Mouse (Mus musculus) kidney, postnatal 10 days (tissue): ENCODE data around the gene Tbx15.
"Not testable (repeated sequence)": the region's sequence is repeated elsewhere in the genome, so short reads cannot be mapped to it uniquely, and the experiment has no call there.

Experiments
- DNase-seq: peaks from one replicate; pipeline ENCODE4 v3.0.0; 2021; ENCODE audit warnings: mixed read lengths

The Tbx15 gene

DNA sequence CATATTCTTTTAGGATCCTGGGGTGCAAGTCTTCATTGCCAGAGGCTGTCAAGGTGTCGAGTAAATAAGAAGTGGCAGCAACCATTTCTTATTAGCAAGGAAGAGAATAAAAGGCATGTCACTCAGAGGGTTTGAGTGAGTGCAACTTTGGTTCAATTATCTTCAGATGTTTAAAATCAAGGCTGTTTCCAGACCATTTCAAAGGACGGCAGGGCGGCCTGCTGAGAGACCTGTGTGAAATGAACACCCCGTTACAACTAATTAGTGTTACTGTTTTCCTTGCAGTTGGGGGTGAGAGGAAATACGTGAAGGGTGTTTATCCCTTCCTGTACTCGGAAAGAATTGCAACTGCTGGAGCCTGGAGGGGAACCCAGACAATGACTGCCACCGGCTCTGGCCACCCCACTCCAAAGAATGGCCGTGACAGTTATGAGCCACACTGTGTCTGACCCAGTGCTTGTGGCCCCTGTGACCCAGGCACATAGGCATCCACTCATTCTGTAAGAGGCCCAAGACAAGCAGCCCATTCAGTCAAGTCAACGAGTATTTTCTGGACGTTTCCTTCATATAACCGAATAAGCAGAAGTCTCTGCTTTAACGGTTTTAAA is 37.9 kb downstream of the Tbx15 start:
- no peak for DNase-seq

DNA sequence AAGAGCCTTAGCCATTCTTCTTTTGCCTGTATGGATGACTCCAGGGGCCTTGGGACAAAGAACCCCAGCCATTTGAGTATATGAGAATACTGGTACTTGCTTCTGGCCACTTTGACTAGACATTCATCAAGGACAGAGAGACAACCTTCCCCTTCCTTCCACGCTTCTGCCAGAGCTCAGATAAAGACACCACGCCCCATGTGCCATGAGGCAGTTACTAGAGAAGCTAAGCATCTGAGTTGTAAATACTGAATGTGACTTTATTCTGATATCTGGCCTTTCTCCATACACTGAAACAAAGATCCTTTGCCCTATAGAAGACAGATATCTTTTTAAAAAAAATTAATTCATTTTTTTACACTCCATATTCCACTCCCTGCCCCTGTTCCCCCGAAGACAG is 39.5 kb downstream of the Tbx15 start:
- DNase-seq: no peak

DNA sequence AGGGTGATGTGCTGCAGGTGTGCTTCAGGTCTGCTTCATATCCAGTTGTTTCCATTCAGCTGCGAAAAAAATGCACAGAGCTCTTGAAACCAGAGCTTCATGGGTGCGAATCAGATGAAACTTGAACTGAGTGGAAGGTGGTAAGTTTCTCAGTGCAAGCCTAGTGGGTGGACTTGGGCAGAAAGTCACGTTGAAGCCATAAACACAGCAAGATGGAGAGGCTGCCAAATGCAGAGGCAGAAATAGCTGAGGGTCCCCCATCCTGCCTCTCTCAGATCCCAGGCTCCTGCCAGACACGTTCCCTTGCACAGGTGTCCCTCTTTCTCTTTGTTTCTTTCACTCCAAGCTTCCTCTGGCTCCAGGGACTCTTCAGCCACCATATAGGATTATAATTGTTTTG is 41.3 kb downstream of the Tbx15 start:
- DNase-seq: no peak

DNA sequence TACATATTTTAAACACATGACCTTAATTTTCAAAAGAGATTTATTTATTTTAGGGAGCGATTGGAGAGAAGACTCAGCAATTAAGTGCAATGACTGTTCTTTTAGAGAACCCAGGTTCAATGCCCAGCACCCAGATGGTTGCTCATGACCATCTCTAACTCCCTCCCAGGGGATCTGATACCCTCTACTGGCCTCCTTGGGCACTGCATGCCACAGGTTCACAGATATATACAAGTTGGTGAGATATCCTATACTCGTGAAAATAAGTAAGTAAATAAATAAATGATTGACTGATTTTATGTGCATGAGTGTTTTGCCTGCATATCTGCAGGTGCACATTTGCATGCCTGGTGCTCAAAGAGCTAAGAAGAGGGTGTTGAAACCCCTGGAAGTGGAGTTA is 48.1 kb downstream of the Tbx15 start:
- peak; percentile 9 for DNase-seq

DNA sequence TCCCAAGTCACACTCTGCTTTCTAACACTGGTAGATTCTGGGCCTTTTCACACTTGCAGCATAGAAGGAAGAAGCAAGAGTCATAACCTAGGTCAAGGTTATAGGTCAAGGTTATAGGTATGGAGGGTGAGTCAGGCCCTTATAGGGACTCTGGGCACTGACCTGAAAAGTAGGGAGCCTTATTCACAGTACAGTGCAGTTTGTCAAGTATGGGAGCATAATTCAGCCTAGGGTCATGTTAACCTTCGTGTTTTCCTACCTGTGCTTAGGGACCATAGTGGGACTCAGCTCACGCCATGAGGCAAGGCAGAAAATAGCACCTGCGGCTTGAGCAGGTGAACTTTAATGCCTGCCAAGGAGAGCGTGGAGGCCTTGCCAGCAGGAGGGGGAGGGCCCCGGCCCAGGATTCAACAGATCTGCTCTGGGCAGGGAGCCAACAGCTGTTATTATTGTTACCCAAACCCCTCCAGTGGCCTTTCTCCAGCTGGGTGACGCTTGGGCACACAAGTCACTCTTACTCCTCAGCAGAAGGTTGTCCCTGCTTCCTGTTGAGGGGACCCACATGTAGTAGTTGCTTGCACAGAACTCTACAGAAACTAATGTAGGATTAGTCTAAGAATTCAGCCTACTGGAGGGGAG is 50.0 kb downstream of the Tbx15 start:
- DNase-seq: peak; percentile 68

DNA sequence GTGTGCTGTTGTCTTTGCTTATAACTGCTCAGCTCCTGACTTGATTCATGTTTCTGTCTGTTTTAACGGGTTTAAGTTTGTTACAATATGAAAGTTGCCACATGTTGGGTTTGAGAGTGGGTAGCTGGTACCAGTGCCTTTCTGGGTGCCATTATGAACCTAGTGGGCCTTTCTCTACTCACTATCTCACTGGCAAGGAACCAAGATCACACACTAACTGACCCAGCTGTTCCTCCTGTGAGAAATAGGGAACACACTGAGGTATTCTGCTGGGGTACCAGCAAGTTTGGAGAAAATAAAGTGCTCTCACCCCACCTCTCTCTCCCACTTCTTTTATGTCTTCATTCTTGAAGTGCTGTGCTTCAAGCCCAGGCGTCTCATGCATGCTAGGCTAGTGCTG is 50.7 kb downstream of the Tbx15 start:
- DNase-seq: no peak

DNA sequence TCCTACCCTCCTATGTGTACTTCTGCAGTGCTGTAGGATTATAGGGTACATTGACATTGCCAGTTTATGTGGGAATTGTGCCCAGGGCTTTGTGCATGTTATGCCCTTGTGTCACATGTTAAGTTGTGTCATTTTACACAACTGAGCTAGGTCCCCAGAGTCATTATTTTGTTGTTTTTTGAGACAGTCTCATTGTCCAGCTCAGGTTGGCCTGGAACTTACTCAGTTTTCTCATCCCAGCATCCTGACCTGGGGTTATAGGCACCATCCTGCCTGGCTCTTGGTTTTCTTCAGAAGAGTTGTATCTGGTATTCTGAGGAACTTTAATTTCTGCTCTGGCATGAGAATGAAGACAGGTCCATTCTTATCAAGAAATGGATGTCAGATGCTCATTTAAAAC is 51.2 kb downstream of the Tbx15 start:
- DNase-seq: no peak

DNA sequence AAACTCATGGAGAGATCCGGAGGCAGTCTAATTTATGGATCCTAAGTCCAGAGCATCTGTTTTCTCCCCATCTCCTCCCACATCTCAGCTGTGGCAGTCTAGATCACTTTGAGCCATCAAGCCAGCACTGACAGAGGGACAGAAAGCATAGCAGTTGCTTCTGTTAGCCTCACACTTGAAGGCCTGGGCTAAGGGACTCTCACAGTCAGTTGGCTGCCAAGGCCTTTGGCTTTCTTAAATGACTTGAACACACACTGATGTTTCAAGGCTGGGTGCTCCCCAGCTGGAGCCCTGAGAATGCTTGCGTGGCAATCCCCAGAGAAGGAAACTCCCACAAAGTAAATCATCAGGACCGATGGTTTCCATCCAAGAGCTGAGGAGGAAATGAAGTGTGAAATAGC is 52.4 kb downstream of the Tbx15 start:
- DNase-seq: no peak

DNA sequence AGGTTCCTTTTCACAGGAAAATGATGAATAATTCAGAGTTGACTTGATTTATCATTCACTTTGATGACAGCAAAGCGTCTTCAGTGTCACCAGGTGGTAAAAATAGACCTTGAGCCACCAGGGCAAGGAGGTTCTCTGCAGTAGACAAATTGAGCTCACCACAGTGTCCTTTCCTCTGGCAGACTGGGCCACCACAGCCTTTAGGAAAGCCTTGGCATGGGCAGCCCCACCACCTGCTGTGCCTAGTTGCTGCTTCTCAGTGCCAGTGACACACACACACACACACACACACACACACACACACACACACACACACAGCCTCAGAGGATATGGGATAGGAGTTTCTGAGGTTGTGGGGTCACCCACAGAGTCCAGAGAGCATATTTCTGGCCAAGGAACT is 54.0 kb downstream of the Tbx15 start:
- not testable (repeated sequence) for DNase-seq

DNA sequence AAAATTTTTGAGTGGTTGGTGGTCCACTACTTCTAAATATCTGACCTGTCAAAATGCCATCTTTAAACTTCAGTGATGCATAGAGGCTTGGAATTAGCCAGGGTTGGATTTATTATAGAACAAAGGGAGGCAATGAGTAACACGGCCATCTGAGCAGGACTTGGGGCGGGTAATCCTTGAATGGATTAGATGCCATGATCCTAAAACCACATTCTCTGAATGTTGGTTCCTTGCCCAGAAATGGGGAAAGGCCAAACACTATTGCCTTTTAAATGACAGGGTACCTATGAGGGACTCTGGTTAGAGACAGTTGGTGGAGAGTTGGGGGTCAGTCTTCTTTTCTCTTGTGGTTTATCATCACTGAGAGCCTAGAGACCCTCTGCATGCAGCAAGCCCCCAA is 55.1 kb downstream of the Tbx15 start:
- no peak for DNase-seq

DNA sequence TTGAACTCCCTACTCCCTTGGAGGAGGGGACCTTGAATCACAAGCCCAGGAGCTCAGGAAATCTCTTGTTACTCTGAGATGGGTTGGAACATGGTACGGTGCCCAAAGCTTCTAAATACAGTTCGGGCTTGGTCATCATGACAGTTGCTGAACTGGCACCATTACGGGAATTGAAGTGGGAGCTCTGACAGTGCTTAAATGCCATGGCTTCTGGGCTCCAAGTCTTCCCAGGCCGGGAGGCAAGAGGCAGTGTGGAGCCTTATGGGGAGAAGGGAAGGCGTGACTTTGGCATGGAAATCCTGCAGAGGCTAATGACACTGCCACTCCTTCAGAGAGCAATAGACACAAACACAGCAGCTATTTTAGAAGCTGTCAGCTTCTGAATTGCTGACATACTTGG is 56.0 kb downstream of the Tbx15 start:
- DNase-seq: no peak

DNA sequence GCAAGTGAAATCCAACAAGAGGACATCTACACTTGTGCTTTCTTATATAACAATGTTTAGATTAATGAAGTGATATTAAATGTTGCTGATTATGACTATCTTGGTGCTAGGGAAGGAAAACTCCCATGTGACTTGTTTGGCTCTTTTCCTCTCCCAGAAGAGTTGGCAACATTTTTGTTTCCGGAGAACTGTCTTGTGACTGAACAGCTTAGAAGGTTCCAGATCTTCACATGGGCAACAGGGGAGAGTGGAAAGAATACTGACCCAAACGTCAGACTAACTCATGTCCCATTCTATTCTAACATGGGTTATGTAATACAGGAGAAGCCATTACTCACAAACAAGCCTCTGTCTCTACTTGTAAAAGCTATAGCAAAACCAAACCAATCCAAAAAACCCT is 60.7 kb downstream of the Tbx15 start:
- DNase-seq: no peak

DNA sequence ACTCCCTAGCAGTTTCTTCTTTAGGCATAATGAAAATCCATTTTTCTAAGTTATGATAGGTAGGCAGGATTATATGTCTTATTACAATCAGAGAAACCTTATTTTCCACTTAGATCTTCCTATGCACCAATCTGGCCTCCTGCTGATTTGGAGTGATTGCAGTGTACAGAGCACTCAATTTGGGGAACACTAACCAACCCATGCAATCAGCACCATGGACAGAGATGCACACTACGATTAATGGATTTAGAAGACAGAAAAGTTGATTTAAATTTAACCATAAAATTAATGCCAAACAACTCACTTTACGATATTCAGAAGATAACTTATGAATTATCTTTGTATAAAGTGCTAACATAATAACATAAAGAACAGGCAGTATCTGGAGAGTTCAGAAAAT is 70.7 kb downstream of the Tbx15 start:
- peak; percentile 54 for DNase-seq

DNA sequence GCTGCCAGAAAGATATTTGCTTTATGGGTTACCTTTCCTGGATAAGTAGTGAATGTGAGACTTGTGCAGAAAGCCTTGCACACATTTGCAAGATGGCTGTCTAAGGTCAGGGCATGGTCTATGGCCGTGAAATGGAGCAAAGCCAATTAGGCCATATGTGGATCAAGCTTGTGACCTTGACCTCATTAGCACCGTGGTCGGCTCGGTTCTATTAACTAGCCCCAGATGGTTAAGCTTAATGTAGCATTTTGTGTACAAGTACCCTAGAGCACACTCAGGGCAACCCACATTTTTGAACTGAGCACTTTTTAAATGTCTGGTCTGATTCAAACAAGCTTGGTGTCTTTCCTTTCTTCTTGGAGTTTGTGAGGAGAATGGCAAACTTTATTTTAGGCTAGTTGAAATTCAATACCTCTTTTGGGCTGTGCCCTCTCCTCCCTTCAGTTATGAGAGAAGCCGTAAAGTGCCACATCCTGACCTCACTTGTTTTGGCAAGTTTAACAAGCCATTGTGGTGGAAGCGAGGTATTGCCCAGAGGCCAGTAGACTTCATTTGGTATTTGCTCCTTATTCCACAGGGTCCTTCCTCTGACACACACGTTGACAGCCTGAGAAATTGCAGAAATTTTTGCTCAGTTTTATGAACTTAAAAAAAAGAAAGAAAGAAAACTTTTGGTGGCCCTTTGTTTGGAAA is 71.9 kb downstream of the Tbx15 start:
- DNase-seq: no peak

DNA sequence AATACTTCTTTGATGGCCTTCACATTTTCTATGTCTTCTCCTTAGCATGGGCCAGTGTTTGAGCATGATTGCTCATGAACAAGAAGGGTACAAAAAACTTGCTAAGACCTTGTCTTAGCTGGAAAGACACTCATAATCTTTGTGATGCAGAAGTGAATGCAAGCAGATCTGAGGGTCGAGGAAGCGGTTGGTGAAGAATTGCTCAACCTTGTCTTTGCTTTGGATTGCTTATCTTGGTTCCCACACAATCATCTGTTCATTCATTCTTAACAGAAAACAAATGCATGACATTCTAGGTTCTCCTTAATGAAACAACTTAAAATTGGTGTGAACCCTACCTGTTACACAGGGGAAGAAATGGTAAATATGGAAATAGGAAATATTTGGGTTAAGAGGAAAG is 82.2 kb downstream of the Tbx15 start:
- DNase-seq: no peak

DNA sequence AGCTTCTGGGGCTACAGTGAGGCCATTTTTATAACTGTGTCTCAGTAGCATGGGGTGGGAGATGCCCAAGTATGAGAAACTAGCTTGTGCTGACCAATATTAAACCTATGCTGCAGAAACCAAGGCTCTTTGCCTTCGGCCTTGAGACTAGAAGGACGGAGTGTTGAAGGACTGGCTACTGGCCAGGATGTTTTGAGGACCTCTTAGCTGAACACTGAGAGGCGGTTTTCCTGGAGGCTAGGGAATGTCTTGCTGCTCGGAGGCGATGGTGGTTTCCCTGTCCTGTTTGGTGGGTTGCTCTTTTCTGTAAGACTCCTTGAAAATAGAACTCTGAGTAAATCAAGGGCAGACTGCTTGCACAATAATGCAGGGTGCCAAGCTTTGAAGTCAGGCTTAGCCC is 89.1 kb downstream of the Tbx15 start:
- DNase-seq: no peak

DNA sequence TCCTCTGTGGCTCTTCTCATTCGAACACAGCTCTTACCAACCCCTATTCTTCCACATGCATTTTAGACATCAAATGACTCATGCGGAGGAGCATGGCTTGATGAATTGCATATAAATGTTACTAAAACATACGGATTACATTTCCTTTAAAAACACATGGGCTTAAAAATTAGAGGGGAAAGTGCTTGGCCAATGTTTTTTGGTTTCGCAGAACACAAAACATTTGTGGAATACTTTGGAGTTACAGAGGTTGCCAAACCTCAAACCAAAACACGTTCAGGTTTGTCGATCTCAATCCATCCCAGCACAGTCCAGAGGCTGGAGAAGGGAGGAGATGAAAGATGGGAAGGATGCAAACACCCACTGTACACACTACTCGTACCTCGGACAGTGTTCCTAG is 90.9 kb downstream of the Tbx15 start:
- no peak for DNase-seq

DNA sequence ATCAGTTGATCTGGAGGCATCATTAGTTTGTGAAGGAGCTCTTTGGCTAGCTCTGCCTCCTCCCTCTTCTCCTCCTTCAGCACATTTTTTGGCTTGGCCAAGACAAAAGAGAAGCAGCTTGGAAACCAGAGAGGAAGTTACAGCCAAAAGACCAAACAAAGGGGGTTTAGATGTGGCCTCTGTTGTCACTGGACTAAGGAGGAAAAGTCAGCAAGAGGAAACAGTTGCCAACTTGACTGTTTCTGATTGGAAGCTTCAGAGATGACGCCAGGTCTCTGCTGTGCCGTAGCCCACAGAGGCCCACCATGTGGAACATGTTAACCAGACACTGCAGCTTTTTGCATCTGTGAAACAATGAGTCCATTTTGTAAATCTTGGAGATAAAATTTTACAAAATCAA is 96.7 kb downstream of the Tbx15 start:
- DNase-seq: no peak

DNA sequence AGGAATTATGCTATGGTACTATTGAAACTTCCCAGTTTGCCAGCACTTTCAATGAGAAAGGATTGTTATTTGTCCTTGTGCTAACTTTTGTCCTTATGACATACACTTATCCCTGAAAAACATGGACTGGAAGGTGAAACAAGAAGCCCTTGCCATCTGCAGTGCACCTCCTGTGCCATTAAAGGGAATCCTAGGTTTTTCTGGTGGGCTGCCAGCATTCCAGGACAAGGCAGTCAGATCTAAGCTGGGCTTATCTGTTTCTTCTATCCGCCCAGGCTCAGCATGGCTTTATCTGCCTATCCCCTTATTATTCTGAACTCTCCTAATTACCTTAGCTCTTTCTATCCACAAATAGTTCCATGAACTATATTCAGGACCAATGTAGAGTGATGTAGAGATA is 98.6 kb downstream of the Tbx15 start:
- no peak for DNase-seq

DNA sequence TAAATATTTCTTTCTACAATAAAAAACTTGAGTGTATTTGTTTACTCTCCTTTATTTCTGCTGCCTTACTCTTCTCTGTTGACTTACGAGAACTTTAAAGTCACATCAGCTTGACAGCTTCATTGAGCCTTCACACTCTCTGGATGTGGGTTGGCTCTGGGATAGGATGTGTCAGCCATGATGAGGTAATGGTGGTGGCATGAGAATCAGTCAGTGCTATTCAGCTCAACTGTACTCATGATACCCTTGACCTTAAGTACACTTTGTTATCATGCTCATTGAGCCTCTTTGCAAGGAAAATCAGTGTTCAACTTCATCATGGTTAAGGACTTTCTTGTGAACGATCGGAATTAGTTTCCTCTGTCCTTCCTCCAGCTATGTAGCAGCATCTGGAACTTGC is 99.8 kb downstream of the Tbx15 start:
- DNase-seq: no peak

DNA sequence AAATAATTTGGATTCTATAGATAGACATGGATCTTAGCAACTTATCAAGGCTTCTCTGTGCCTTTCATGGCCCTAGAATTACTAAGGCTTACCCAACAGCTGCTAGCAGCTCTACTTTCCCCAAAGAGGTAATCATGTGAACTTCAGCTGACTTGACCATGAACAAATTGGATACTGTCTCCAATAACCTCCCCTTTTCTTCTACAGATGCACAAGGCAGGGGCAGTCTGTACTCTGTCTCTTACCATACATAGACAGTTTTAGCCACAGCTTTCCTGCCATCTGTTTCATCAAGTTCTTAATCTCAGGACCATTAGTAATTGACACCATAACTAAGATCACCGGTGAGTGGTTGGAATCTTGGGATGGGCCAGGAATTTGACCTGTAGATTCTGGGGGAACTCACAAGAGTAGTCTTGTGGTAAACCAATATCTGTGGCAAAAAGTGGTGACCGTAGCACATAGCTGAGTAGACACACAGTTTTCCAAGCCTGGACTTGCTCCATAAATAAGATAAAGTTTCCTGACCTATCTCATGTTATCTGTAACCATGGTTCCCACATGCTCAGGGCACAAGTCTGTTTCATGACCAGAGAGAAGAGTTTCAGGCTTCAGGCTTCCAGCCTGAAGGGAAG is 139.6 kb downstream of the Tbx15 start:
- no peak for DNase-seq

DNA sequence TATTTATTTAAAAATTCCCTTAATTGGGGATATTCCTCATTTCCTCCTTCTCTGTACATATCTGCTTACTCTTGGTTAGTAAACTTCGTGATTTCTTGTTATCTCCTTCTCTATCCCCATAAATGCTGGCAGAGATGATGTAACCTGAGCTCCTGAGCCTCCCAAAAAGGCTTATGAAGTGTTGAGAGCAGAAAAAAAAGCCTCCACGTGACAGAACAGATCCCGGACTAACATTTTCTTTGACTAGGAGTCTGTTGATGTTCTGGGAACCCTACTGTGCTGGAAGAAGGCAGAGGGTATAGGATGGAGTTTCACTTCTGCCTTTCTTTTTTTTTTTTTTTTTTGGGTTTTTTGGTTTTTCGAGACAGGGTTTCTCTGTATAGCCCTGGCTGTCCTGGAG is 146.9 kb downstream of the Tbx15 start:
- no peak for DNase-seq
